Mouse (Mus musculus) ES-E14 (cell line): Measurements from ENCODE around the gene 1110012L19Rik.

Experiments used
- CHD2 ChIP-seq: IDR thresholded peaks from 2 replicates; pipeline ENCODE4 v1.6.1; 2014; ENCODE audit warnings: mild to moderate bottlenecking, low read depth, low read length, inconsistent platforms
- MAFK ChIP-seq: IDR thresholded peaks from 2 replicates; pipeline ENCODE4 v1.6.1; 2014; ENCODE audit warnings: mild to moderate bottlenecking, low read depth, low read length, inconsistent platforms; ENCODE audit not compliant: insufficient read depth

DNA sequence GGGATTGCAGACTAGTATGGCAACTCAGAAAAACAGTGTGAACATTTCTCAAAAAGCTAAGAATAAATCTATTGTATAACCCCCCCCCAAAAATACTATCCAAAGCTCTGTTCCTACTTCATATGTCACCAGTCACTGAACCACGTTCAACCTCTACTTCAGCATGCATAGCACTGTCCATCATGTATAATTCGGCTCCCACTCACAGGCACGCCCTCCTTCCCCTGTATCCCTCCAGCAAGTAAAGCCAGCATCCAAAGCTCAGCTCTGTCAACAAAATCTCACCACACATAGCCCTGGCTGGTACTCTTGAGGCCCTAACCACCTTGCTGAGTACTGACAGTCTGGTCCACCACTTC lies 781 bp upstream of the 1110012L19Rik start:
- TF ChIP-seq CHD2: no peak
- no peak for TF ChIP-seq MAFK
